Mouse (Mus musculus): ENCODE data around the gene Vezf1. TPM values are rescaled to one million over a fixed set of nuclear protein-coding genes. Genes with fewer than 3 reads are reported as not detected.

Vezf1 gene
- total RNA-seq (2014; fragmentation: Nextera tagmentation) (78.3 and 90.9 TPM in 2 replicates), total RNA-seq (2017) (48.2 and 60.2 TPM in 2 replicates), polyA plus RNA-seq (2012) (15.8 and 16.8 TPM in 2 replicates)

DNA sequence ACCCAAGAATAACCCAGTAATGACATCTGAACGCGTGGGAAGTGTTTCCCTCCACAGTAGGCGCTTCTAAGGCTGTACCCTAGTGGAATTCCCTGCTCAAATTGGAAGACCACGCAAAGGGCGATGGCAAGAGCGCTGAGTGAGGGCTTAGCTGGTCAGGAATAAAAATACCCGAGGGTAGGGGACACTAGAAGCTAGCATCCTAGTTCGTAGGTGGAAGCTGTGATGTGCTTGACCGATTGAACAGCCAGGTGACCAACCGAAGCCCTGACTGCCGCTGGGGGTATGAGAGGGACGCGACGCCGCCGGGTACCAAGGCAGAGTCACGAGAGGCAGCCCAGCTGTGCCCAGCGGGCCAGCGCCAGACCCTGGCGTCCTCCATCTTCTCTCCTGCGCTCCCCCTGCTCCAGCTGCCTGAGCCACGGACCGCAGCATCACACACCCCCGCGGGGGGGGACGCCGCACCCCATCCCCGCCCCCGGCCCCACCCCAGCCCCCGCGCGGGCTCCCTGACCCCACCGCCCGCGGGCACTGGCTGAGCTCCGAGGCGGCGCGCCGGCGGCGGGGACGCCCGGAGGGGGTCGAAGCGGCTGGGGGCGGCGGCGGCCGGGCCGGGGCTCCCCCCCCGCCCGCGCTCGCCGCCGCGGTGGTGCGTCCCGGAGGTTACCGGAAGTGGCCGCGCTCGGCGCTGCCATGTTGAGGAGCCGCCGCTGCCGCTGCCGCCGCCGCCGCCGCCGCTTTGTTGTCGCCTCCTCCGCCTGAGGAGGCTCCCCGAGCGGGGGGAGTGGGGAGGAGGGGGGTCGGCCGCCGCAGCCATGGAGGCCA, at the start of gene Vezf1:
Gene Vezf1, plus strand, starts transcription at position 694 of the 825 bp plus-strand sequence.
- Histone ChIP-seq H3K36me3 (replicated peaks) (peaks cover 10% of the 10 kb centered on the region), H3K4me3 (ENCODE audit: low read depth, low read length) (peak within 1 kb of the TSS; percentile 93), H3K9me3 (replicated peaks) (no peaks in the 10 kb centered on the region), H3K4me1 (ENCODE audit: insufficient read depth, low read depth, low read length) (peaks cover 34% of the 10 kb centered on the region), H3K27me3 (ENCODE audit: insufficient read depth, low read length) (no peaks in the 10 kb centered on the region)
- TF ChIP-seq TAL1 (conservative IDR thresholded peaks at IDR 0.05; ENCODE audit: low read depth, low read length), result no peak
- no peak for TF ChIP-seq GATA2 (IDR thresholded peaks at IDR 0.05; ENCODE audit: borderline replicate concordance, low read depth, low read length)
- TF ChIP-seq CTCF (IDR thresholded peaks at IDR 0.05; ENCODE audit: low read depth, low read length), result no peak
- TF ChIP-seq POLR2AphosphoS5 (IDR thresholded peaks at IDR 0.05; ENCODE audit: insufficient replicate concordance, low read depth, low read length), result no peak
- no peak for TF ChIP-seq GATA1 (IDR thresholded peaks at IDR 0.05; ENCODE audit: borderline replicate concordance, low read length)
- DNase-seq (ENCODE audit: low spot score) (peak; percentile 84), ATAC-seq (ENCODE audit: extremely low read depth, insufficient number of reproducible peaks, low FRiP score, poor library complexity, severe bottlenecking) (peak; percentile 63; the same call in 1 of the 2 replicates)

DNA sequence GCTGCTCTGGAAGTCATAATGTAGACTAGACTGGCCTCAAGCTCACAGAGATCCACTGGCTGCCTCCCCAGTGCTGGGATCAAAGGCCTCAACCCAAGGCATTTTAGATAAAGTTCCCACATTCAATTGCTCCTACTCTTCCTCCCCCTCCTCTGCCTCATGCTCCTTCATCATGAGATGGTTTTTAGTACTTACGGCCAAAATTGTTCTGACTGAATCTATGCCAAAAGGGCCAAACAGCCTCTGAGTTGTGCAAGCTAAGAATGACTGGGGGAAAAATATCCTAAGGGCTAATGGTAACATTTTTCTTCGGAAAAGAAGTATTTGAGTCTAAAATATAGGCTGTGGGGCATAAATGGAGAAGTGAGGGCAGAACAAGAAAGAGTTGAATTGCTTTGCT, 44.1 kb upstream of the Vezf1 start:
- Histone ChIP-seq H3K4me1 (ENCODE audit: insufficient read depth, low read depth, low read length) (no peaks in the 10 kb centered on the region), H3K27me3 (ENCODE audit: insufficient read depth, low read length) (peaks cover 22% of the 10 kb centered on the region), H3K9me3 (replicated peaks) (no peaks in the 10 kb centered on the region), H3K36me3 (replicated peaks) (no peaks in the 10 kb centered on the region), H3K4me3 (ENCODE audit: low read depth, low read length) (no peak overlapping the region)
- ATAC-seq (ENCODE audit: extremely low read depth, insufficient number of reproducible peaks, low FRiP score, poor library complexity, severe bottlenecking) (no peak), DNase-seq (ENCODE audit: low spot score) (no peak)
- no peak for TF ChIP-seq GATA2 (IDR thresholded peaks at IDR 0.05; ENCODE audit: borderline replicate concordance, low read depth, low read length)

DNA sequence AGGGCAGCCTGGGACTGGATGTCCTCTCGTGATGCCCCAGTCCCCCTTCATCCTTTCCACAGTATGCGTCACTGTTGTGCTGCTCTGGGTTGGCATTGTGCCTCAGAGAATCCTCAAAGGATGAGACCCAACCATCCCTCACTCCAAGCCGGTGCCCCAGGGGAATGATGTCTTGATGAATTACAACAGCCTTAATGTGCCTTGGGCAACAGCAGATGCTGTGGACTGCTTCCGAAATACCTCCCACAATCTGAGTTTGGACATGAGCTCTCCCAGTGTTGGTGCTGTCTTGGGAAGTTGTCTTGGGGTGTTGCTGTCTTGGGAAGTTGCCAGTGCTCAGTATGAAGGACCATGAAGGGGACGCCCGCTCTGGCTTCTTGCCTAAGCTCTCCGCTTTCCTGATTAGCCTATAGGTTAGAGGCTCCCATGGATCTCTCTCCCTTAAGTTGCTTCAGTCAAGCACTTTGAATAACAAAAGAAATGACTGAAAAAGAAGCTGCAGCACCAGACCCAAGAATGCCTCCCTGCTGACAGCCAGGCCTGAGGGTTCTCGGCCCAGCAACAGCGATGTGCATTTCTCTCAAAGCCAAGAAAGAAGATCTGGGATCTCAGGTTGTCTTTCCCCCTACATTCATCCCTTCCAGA, 40.6 kb upstream of the Vezf1 start:
- no peak for TF ChIP-seq CTCF (IDR thresholded peaks at IDR 0.05; ENCODE audit: low read depth, low read length)
- no peak for TF ChIP-seq GATA2 (IDR thresholded peaks at IDR 0.05; ENCODE audit: borderline replicate concordance, low read depth, low read length)
- TF ChIP-seq POLR2AphosphoS5 (IDR thresholded peaks at IDR 0.05; ENCODE audit: insufficient replicate concordance, low read depth, low read length), result no peak
- no peak for TF ChIP-seq GATA1 (IDR thresholded peaks at IDR 0.05; ENCODE audit: borderline replicate concordance, low read length)
- no peak for TF ChIP-seq TAL1 (conservative IDR thresholded peaks at IDR 0.05; ENCODE audit: low read depth, low read length)
- Histone ChIP-seq H3K9me3 (replicated peaks) (no peaks in the 10 kb centered on the region), H3K4me3 (ENCODE audit: low read depth, low read length) (no peak overlapping the region), H3K36me3 (replicated peaks) (peaks cover 2% of the 10 kb centered on the region), H3K27me3 (ENCODE audit: insufficient read depth, low read length) (peaks cover 15% of the 10 kb centered on the region), H3K4me1 (ENCODE audit: insufficient read depth, low read depth, low read length) (no peaks in the 10 kb centered on the region)
- no peak for DNase-seq (ENCODE audit: low spot score)
- no peak for ATAC-seq (ENCODE audit: extremely low read depth, insufficient number of reproducible peaks, low FRiP score, poor library complexity, severe bottlenecking)

DNA sequence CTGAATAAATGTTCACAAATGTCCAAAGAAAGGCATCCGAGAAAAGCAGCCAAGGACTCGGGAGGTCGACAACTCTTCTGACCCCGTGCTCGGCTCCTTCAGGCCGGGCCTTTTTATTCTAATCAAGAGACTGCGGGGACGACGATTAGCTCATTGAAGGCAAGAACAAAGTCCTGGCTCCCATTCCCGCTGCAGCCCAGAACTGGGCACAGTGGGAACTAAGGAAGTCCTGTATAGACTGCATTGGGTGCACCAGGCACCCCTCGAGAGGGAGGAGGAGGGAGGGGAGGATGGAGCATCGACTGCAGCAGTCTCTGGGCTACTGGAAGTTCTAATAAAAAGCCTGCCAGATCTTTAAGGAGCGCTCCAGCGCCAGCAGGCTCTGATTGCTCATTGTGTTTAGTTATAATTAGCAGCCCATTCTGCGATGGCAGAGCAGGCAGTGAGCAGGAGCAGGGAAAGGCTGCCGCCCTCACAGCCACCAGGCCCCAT, 39.8 kb upstream of the Vezf1 start:
- no peak for TF ChIP-seq CTCF (IDR thresholded peaks at IDR 0.05; ENCODE audit: low read depth, low read length)
- no peak for TF ChIP-seq TAL1 (conservative IDR thresholded peaks at IDR 0.05; ENCODE audit: low read depth, low read length)
- no peak for TF ChIP-seq POLR2AphosphoS5 (IDR thresholded peaks at IDR 0.05; ENCODE audit: insufficient replicate concordance, low read depth, low read length)
- no peak for TF ChIP-seq GATA2 (IDR thresholded peaks at IDR 0.05; ENCODE audit: borderline replicate concordance, low read depth, low read length)
- TF ChIP-seq GATA1 (IDR thresholded peaks at IDR 0.05; ENCODE audit: borderline replicate concordance, low read length), result no peak
- no peak for ATAC-seq (ENCODE audit: extremely low read depth, insufficient number of reproducible peaks, low FRiP score, poor library complexity, severe bottlenecking)
- H3K4me1 ChIP-seq (ENCODE audit: insufficient read depth, low read depth, low read length), result no peaks in the 10 kb centered on the region
- no peak overlapping the region for H3K4me3 ChIP-seq (ENCODE audit: low read depth, low read length)
- peaks cover 7% of the 10 kb centered on the region for H3K36me3 ChIP-seq (replicated peaks)
- peaks cover 11% of the 10 kb centered on the region for H3K27me3 ChIP-seq (ENCODE audit: insufficient read depth, low read length)
- no peaks in the 10 kb centered on the region for H3K9me3 ChIP-seq (replicated peaks)
- no peak for DNase-seq (ENCODE audit: low spot score)

DNA sequence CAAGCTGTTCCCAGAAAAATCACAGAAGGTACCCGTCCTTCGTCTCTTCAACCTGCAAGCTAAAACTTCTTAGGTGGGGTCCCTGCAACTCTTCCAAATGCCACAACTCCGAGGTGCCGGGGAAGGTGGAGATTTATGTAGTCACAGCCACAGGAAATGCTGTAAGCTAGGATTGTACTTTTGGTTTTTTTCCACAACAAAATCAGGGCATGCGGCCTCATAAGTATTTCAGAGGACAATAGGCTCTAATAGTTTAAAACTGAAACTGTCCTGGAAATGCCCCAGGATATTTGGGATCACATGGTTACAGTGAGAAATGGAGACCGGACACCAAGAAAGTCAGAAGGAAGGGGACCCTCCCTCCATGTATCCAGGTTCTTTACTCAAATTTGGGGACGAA, 37.9 kb upstream of the Vezf1 start:
- no peak for ATAC-seq (ENCODE audit: extremely low read depth, insufficient number of reproducible peaks, low FRiP score, poor library complexity, severe bottlenecking)
- no peaks in the 10 kb centered on the region for H3K4me1 ChIP-seq (ENCODE audit: insufficient read depth, low read depth, low read length)

DNA sequence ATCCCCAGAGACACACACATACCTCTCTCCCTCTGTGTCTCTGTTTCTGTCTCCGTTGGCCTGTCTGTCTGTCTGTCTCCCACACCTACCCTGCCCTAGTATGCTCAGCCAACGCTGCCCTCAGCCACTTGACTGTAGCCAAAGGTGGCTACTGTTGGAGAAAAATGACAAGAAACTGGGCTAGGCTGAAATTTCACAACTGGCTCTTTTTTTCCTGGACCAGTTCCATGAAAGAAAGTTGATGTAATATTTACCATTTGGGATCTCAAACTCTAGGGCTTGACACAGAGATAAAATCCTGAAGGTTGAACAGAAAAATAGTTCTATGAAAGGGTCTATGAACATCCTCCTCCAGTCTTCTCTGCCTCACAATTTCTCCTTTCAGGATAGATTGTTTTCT, 37.2 kb upstream of the Vezf1 start:
- no peak for ATAC-seq (ENCODE audit: extremely low read depth, insufficient number of reproducible peaks, low FRiP score, poor library complexity, severe bottlenecking)
- no peak overlapping the region for H3K4me3 ChIP-seq (ENCODE audit: low read depth, low read length)
- H3K4me1 ChIP-seq (ENCODE audit: insufficient read depth, low read depth, low read length), result no peaks in the 10 kb centered on the region
- H3K9me3 ChIP-seq (replicated peaks), result no peaks in the 10 kb centered on the region
- TF ChIP-seq CTCF (IDR thresholded peaks at IDR 0.05; ENCODE audit: low read depth, low read length), result no peak
- no peak for TF ChIP-seq POLR2AphosphoS5 (IDR thresholded peaks at IDR 0.05; ENCODE audit: insufficient replicate concordance, low read depth, low read length)
- TF ChIP-seq GATA1 (IDR thresholded peaks at IDR 0.05; ENCODE audit: borderline replicate concordance, low read length), result no peak
- no peak for TF ChIP-seq TAL1 (conservative IDR thresholded peaks at IDR 0.05; ENCODE audit: low read depth, low read length)
- TF ChIP-seq GATA2 (IDR thresholded peaks at IDR 0.05; ENCODE audit: borderline replicate concordance, low read depth, low read length), result no peak
- peaks cover 20% of the 10 kb centered on the region for H3K36me3 ChIP-seq (replicated peaks)
- peaks cover 9% of the 10 kb centered on the region for H3K27me3 ChIP-seq (ENCODE audit: insufficient read depth, low read length)
- no peak for DNase-seq (ENCODE audit: low spot score)

More for the DNA sequence above, 37.9 kb upstream of the Vezf1 start:
- no peak for TF ChIP-seq GATA1 (IDR thresholded peaks at IDR 0.05; ENCODE audit: borderline replicate concordance, low read length)
- no peak for TF ChIP-seq TAL1 (conservative IDR thresholded peaks at IDR 0.05; ENCODE audit: low read depth, low read length)
- no peak for TF ChIP-seq GATA2 (IDR thresholded peaks at IDR 0.05; ENCODE audit: borderline replicate concordance, low read depth, low read length)
- TF ChIP-seq CTCF (IDR thresholded peaks at IDR 0.05; ENCODE audit: low read depth, low read length), result no peak
- no peak for TF ChIP-seq POLR2AphosphoS5 (IDR thresholded peaks at IDR 0.05; ENCODE audit: insufficient replicate concordance, low read depth, low read length)
- H3K9me3 ChIP-seq (replicated peaks), result no peaks in the 10 kb centered on the region
- DNase-seq (ENCODE audit: low spot score), result no peak
- no peak overlapping the region for H3K4me3 ChIP-seq (ENCODE audit: low read depth, low read length)
- peaks cover 19% of the 10 kb centered on the region for H3K36me3 ChIP-seq (replicated peaks)
- H3K27me3 ChIP-seq (ENCODE audit: insufficient read depth, low read length), result peaks cover 9% of the 10 kb centered on the region
